Mouse (Mus musculus) erythroblast, embryonic 14.5 days (primary cell): ENCODE data around the gene Ipo11.

Source experiments
- GATA1 ChIP-seq: IDR thresholded peaks from 2 replicates; pipeline ENCODE4 v1.6.1; 2012; ENCODE audit warnings: low read length, inconsistent platforms, mixed read lengths
- TAL1 ChIP-seq: IDR thresholded peaks from 3 replicates; pipeline ENCODE4 v1.6.1; 2012; ENCODE audit warnings: low read length, inconsistent platforms, mixed read lengths

GRCm38 (mm10) chr13:106935871-106936255 is 895 bp downstream of the Ipo11 start:
- TF ChIP-seq GATA1: no peak
- no peak; the same call in 2 of the 3 replicates for TF ChIP-seq TAL1
